Mouse (Mus musculus) testis, adult 2 months (tissue): ENCODE data around the gene Zfhx3.

Source experiments
- CTCF ChIP-seq: fragments of 200-500 bp; IDR thresholded peaks from 2 replicates; pipeline ENCODE4 v1.5.1; 2012; ENCODE audit warnings: low read depth, mild to moderate bottlenecking, inconsistent platforms, low read length, moderate library complexity; ENCODE audit not compliant: control insufficient read depth, insufficient read depth, insufficient replicate concordance
- POLR2A ChIP-seq: fragments of 200-500 bp; IDR thresholded peaks from 2 replicates; pipeline ENCODE4 v1.6.1; 2012; ENCODE audit warnings: low read depth, mild to moderate bottlenecking, inconsistent platforms, low read length, moderate library complexity; ENCODE audit not compliant: control insufficient read depth

DNA sequence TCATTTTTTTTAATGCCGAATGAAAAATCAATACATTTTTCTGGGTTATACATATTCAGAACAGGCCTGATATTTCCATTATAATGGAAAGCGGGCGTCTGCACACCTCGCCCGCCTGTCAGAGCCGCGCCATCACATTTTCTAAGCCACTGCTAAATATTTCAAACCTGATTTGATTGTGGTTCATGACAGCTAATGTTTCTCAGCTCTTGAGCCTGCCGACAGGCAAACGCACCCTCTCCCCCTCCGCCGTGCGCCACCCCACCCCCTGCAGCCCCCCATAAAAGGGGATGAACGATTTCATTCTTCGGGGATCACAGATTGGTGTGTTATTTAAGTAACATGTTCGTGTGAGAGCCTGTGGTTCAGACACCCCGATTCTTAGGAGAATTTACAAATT lies 966.1 kb downstream of the Zfhx3 start:
- no peak for TF ChIP-seq POLR2A
- no peak for TF ChIP-seq CTCF
